Mouse (Mus musculus): Measurements from ENCODE around the gene Ms4a8a. TPM values are rescaled to one million over a fixed set of nuclear protein-coding genes. Genes with fewer than 3 reads are reported as not detected.
"Not testable (repeated sequence)": the region's sequence is repeated elsewhere in the genome, so short reads cannot be mapped to it uniquely, and the experiment has no call there.

Gene Ms4a8a
- total RNA-seq (2017), result 1.4 and 3.6 TPM in 2 replicates

- no peak for ATAC-seq (ENCODE audit: extremely low read depth, insufficient number of reproducible peaks, low FRiP score, poor library complexity, severe bottlenecking)
These were observed at the start of gene Ms4a8a for GRCm38 (mm10) chr19:11080934-11081333. Ms4a8a (minus strand) TSS chr19:11081102.

- no peak for ATAC-seq (ENCODE audit: extremely low read depth, insufficient number of reproducible peaks, low FRiP score, poor library complexity, severe bottlenecking)
These were observed 48.8 kb upstream of the Ms4a8a start for GRCm38 (mm10) chr19:11129702-11130101.

- ATAC-seq (ENCODE audit: extremely low read depth, insufficient number of reproducible peaks, low FRiP score, poor library complexity, severe bottlenecking), result peak; percentile 90
These were observed 40.1 kb upstream of the Ms4a8a start for GRCm38 (mm10) chr19:11121016-11121420.

- peak; percentile 67; the same call in 1 of the 2 replicates for ATAC-seq (ENCODE audit: extremely low read depth, insufficient number of reproducible peaks, low FRiP score, poor library complexity, severe bottlenecking)
These were observed 38.4 kb upstream of the Ms4a8a start for GRCm38 (mm10) chr19:11119338-11119737.

GRCm38 (mm10) chr19:11107746-11108145 is 26.8 kb upstream of the Ms4a8a start:
- peak; percentile 33; the same call in 1 of the 2 replicates for ATAC-seq (ENCODE audit: extremely low read depth, insufficient number of reproducible peaks, low FRiP score, poor library complexity, severe bottlenecking)

- no peak for ATAC-seq (ENCODE audit: extremely low read depth, insufficient number of reproducible peaks, low FRiP score, poor library complexity, severe bottlenecking)
These were observed 21.0 kb upstream of the Ms4a8a start for GRCm38 (mm10) chr19:11101880-11102279.

GRCm38 (mm10) chr19:11098401-11098800 is 17.5 kb upstream of the Ms4a8a start:
- ATAC-seq (ENCODE audit: extremely low read depth, insufficient number of reproducible peaks, low FRiP score, poor library complexity, severe bottlenecking), result no peak

GRCm38 (mm10) chr19:11092131-11092530 is 11.2 kb upstream of the Ms4a8a start:
- ATAC-seq (ENCODE audit: extremely low read depth, insufficient number of reproducible peaks, low FRiP score, poor library complexity, severe bottlenecking), result peak; percentile 30; the same call in 1 of the 2 replicates

- ATAC-seq (ENCODE audit: extremely low read depth, insufficient number of reproducible peaks, low FRiP score, poor library complexity, severe bottlenecking), result no peak
These were observed 10.5 kb downstream of the Ms4a8a start for GRCm38 (mm10) chr19:11070364-11070763.

- peak; percentile 77 for ATAC-seq (ENCODE audit: extremely low read depth, insufficient number of reproducible peaks, low FRiP score, poor library complexity, severe bottlenecking)
These were observed 15.6 kb downstream of the Ms4a8a start for GRCm38 (mm10) chr19:11065202-11065875.

- ATAC-seq (ENCODE audit: extremely low read depth, insufficient number of reproducible peaks, low FRiP score, poor library complexity, severe bottlenecking), result no peak
These were observed 20.0 kb downstream of the Ms4a8a start for GRCm38 (mm10) chr19:11060900-11061299.

GRCm38 (mm10) chr19:11059967-11060366 is 20.9 kb downstream of the Ms4a8a start:
- no peak for ATAC-seq (ENCODE audit: extremely low read depth, insufficient number of reproducible peaks, low FRiP score, poor library complexity, severe bottlenecking)

GRCm38 (mm10) chr19:11055700-11056099 is 25.2 kb downstream of the Ms4a8a start:
- not testable (repeated sequence) for ATAC-seq (ENCODE audit: extremely low read depth, insufficient number of reproducible peaks, low FRiP score, poor library complexity, severe bottlenecking)

- ATAC-seq (ENCODE audit: extremely low read depth, insufficient number of reproducible peaks, low FRiP score, poor library complexity, severe bottlenecking), result no peak
These were observed 27.6 kb downstream of the Ms4a8a start for GRCm38 (mm10) chr19:11053277-11053676.

GRCm38 (mm10) chr19:11052877-11053276 is 28.0 kb downstream of the Ms4a8a start:
- no peak for ATAC-seq (ENCODE audit: extremely low read depth, insufficient number of reproducible peaks, low FRiP score, poor library complexity, severe bottlenecking)

- no peak for ATAC-seq (ENCODE audit: extremely low read depth, insufficient number of reproducible peaks, low FRiP score, poor library complexity, severe bottlenecking)
These were observed 30.6 kb downstream of the Ms4a8a start for GRCm38 (mm10) chr19:11050286-11050685.

- no peak for ATAC-seq (ENCODE audit: extremely low read depth, insufficient number of reproducible peaks, low FRiP score, poor library complexity, severe bottlenecking)
These were observed 31.5 kb downstream of the Ms4a8a start for GRCm38 (mm10) chr19:11049426-11049825.

- ATAC-seq (ENCODE audit: extremely low read depth, insufficient number of reproducible peaks, low FRiP score, poor library complexity, severe bottlenecking), result no peak
These were observed 32.4 kb downstream of the Ms4a8a start for GRCm38 (mm10) chr19:11048503-11048902.

GRCm38 (mm10) chr19:11048009-11048408 is 32.9 kb downstream of the Ms4a8a start:
- ATAC-seq (ENCODE audit: extremely low read depth, insufficient number of reproducible peaks, low FRiP score, poor library complexity, severe bottlenecking), result peak; percentile 77

- ATAC-seq (ENCODE audit: extremely low read depth, insufficient number of reproducible peaks, low FRiP score, poor library complexity, severe bottlenecking), result peak; percentile 87
These were observed 35.7 kb downstream of the Ms4a8a start for GRCm38 (mm10) chr19:11044996-11045711.

Measured in neutrophil, adult 5-6 weeks (primary cell).